In the genomic region with DNA sequence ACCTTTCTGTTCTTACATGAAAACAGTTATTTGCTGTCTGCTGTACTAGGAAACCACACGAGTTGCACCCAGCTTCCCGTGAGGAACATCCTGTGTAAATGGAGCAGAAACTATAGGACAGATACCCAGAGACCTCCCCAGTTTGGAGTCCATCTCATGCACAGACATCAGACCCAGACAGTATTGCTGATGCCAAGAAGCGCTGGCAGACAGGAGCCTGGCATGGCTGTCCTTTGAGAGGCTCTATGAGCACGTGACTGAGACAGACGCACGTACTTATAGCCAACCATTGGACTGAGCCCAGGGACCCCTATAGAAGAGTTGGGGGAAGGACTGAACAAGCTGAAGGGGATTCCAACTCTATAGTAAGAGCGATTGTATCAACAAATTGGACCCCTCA, we compare ENCODE assay signal across 13 mouse cellular contexts.
"Had no signal": no experiment of that assay in that cellular context is flagged by ENCODE, and none has a peak within 500 bp of the region (broad histone marks: within the 10 kb centered on the region; RNA-seq: fewer than 3 reads in every experiment).

No protein-coding gene starts in this region.

- H3K9me3 ChIP-seq: liver, embryonic 13.5 days had no signal

- H3K9ac ChIP-seq: liver, embryonic 13.5 days had no signal

- H3K4me1 ChIP-seq: liver, embryonic 13.5 days had no signal

- H3K27me3 ChIP-seq: liver, embryonic 13.5 days had no signal

- H3K27ac ChIP-seq: liver, embryonic 13.5 days; stomach, postnatal 0 days had no signal

- H3K36me3 ChIP-seq: liver, embryonic 13.5 days had no signal

- H3K4me2 ChIP-seq: liver, embryonic 13.5 days; midbrain, embryonic 11.5 days had no signal

- H3K4me3 ChIP-seq: liver, embryonic 13.5 days had no signal

- DNase-seq: kidney, postnatal 10 days; kidney, postnatal 36 days; liver, embryonic 13.5 days; lung, adult 2 months; lung, postnatal 14 days; midbrain, embryonic 14.5 days; right cerebral cortex, postnatal 14 days; right cerebral cortex, postnatal 4 days; thymus, adult 2 months; thymus, postnatal 14 days; thymus, postnatal 4 days had no signal
